Mouse (Mus musculus): Measurements from ENCODE around the gene Wipi2. TPM values are rescaled to one million over a fixed set of nuclear protein-coding genes. Genes with fewer than 3 reads are reported as not detected.

The Wipi2 gene
- polyA plus RNA-seq, 1 experiment, result 59.9 TPM

- no peak for TF ChIP-seq CTCF (IDR thresholded peaks at IDR 0.05; ENCODE audit: borderline replicate concordance, insufficient read depth, low read length)
- no peak for TF ChIP-seq POLR2A (IDR thresholded peaks at IDR 0.05; ENCODE audit: low read depth, low read length)
- no peak overlapping the region for H3K27ac ChIP-seq (ENCODE audit: insufficient read depth, low read length)
- H3K4me3 ChIP-seq (ENCODE audit: insufficient read depth, low read length), result no peak overlapping the region
- no peaks in the 10 kb centered on the region for H3K4me1 ChIP-seq (ENCODE audit: control insufficient read depth, insufficient read depth, low read length)
Measured at GRCm38 (mm10) chr5:142697742-142698141, 70.2 kb downstream of the Wipi2 start.

- TF ChIP-seq CTCF (IDR thresholded peaks at IDR 0.05; ENCODE audit: borderline replicate concordance, insufficient read depth, low read length) (no peak), POLR2A (IDR thresholded peaks at IDR 0.05; ENCODE audit: low read depth, low read length) (no peak)
- Histone ChIP-seq H3K4me1 (ENCODE audit: control insufficient read depth, insufficient read depth, low read length) (no peaks in the 10 kb centered on the region), H3K4me3 (ENCODE audit: insufficient read depth, low read length) (no peak overlapping the region), H3K27ac (ENCODE audit: insufficient read depth, low read length) (no peak overlapping the region)
Measured at GRCm38 (mm10) chr5:142700842-142701589, 73.5 kb downstream of the Wipi2 start.

- no peak for TF ChIP-seq POLR2A (IDR thresholded peaks at IDR 0.05; ENCODE audit: low read depth, low read length)
- TF ChIP-seq CTCF (IDR thresholded peaks at IDR 0.05; ENCODE audit: borderline replicate concordance, insufficient read depth, low read length), result no peak
- no peak overlapping the region for H3K27ac ChIP-seq (ENCODE audit: insufficient read depth, low read length)
- peak overlapping the region; percentile 34 for H3K4me3 ChIP-seq (ENCODE audit: insufficient read depth, low read length)
- H3K4me1 ChIP-seq (ENCODE audit: control insufficient read depth, insufficient read depth, low read length), result no peaks in the 10 kb centered on the region
Measured at GRCm38 (mm10) chr5:142701651-142702510, 74.4 kb downstream of the Wipi2 start.

- peak overlapping the region; percentile 34 for H3K4me3 ChIP-seq (ENCODE audit: insufficient read depth, low read length)
- TF ChIP-seq POLR2A (IDR thresholded peaks at IDR 0.05; ENCODE audit: low read depth, low read length) (no peak), CTCF (IDR thresholded peaks at IDR 0.05; ENCODE audit: borderline replicate concordance, insufficient read depth, low read length) (no peak)
- H3K27ac ChIP-seq (ENCODE audit: insufficient read depth, low read length), result no peak overlapping the region
- H3K4me1 ChIP-seq (ENCODE audit: control insufficient read depth, insufficient read depth, low read length), result no peaks in the 10 kb centered on the region
Measured at GRCm38 (mm10) chr5:142702511-142703138, 75.1 kb downstream of the Wipi2 start.

- no peak overlapping the region for H3K27ac ChIP-seq (ENCODE audit: insufficient read depth, low read length)
- no peak for TF ChIP-seq CTCF (IDR thresholded peaks at IDR 0.05; ENCODE audit: borderline replicate concordance, insufficient read depth, low read length)
- no peak for TF ChIP-seq POLR2A (IDR thresholded peaks at IDR 0.05; ENCODE audit: low read depth, low read length)
- H3K4me1 ChIP-seq (ENCODE audit: control insufficient read depth, insufficient read depth, low read length), result no peaks in the 10 kb centered on the region
- H3K4me3 ChIP-seq (ENCODE audit: insufficient read depth, low read length), result no peak overlapping the region
Measured at GRCm38 (mm10) chr5:142703569-142703968, 76.1 kb downstream of the Wipi2 start.

- H3K27ac ChIP-seq (ENCODE audit: insufficient read depth, low read length), result no peak overlapping the region
Measured at GRCm38 (mm10) chr5:142707709-142708108, 80.2 kb downstream of the Wipi2 start.

GRCm38 (mm10) chr5:142709436-142709835, 81.9 kb downstream of the Wipi2 start:
- Histone ChIP-seq H3K4me1 (ENCODE audit: control insufficient read depth, insufficient read depth, low read length) (no peaks in the 10 kb centered on the region), H3K27ac (ENCODE audit: insufficient read depth, low read length) (no peak overlapping the region), H3K4me3 (ENCODE audit: insufficient read depth, low read length) (no peak overlapping the region)
- no peak for TF ChIP-seq CTCF (IDR thresholded peaks at IDR 0.05; ENCODE audit: borderline replicate concordance, insufficient read depth, low read length)
- no peak for TF ChIP-seq POLR2A (IDR thresholded peaks at IDR 0.05; ENCODE audit: low read depth, low read length)

More at GRCm38 (mm10) chr5:142707709-142708108, 80.2 kb downstream of the Wipi2 start:
- TF ChIP-seq CTCF (IDR thresholded peaks at IDR 0.05; ENCODE audit: borderline replicate concordance, insufficient read depth, low read length) (no peak), POLR2A (IDR thresholded peaks at IDR 0.05; ENCODE audit: low read depth, low read length) (no peak)
- Histone ChIP-seq H3K4me3 (ENCODE audit: insufficient read depth, low read length) (no peak overlapping the region), H3K4me1 (ENCODE audit: control insufficient read depth, insufficient read depth, low read length) (no peaks in the 10 kb centered on the region)

- no peak for TF ChIP-seq CTCF (IDR thresholded peaks at IDR 0.05; ENCODE audit: borderline replicate concordance, insufficient read depth, low read length)
- no peak for TF ChIP-seq POLR2A (IDR thresholded peaks at IDR 0.05; ENCODE audit: low read depth, low read length)
- no peak overlapping the region for H3K4me3 ChIP-seq (ENCODE audit: insufficient read depth, low read length)
- no peak overlapping the region for H3K27ac ChIP-seq (ENCODE audit: insufficient read depth, low read length)
- no peaks in the 10 kb centered on the region for H3K4me1 ChIP-seq (ENCODE audit: control insufficient read depth, insufficient read depth, low read length)
Measured at GRCm38 (mm10) chr5:142712373-142712772, 84.9 kb downstream of the Wipi2 start.

GRCm38 (mm10) chr5:142713966-142714365, 86.5 kb downstream of the Wipi2 start:
- TF ChIP-seq POLR2A (IDR thresholded peaks at IDR 0.05; ENCODE audit: low read depth, low read length), result no peak
- Histone ChIP-seq H3K4me3 (ENCODE audit: insufficient read depth, low read length) (no peak overlapping the region), H3K4me1 (ENCODE audit: control insufficient read depth, insufficient read depth, low read length) (no peaks in the 10 kb centered on the region)

More at GRCm38 (mm10) chr5:142713966-142714365, 86.5 kb downstream of the Wipi2 start:
- H3K27ac ChIP-seq (ENCODE audit: insufficient read depth, low read length), result no peak overlapping the region

All from embryonic fibroblast, embryonic 13.5 days (primary cell).